Mouse (Mus musculus) liver, embryonic 14.5 days (tissue): ENCODE measurements around the gene Tnrc18.

ENCODE experiments used
- CTCF ChIP-seq: IDR thresholded peaks from 2 replicates; pipeline ENCODE4 v1.5.1; 2016; ENCODE audit warnings: antibody characterized with exemption, low read depth, control low read depth
- EP300 ChIP-seq: IDR thresholded peaks from 2 replicates; pipeline ENCODE4 v1.6.1; 2016; ENCODE audit warnings: antibody characterized with exemption, low read depth

DNA sequence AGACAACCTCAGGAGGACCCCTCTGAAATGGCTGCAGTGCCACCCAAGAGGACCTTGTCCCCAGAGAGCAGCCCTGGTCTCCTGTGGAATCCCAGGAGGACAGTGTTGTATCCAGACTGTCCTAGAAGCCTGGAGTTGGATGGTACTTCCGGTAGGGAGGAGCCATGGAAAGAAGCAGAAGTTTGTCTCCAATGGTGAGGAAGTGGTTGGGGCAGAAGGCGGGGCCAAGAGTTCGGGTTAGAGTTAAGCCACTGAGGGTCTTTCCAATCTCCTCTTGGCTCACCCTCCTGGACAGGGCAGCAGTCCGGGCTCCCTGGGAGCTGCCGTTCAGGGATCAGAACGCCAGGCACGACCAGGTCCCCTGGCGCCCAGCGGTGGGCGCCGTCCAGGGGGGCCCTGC lies 53.2 kb downstream of the Tnrc18 start:
- TF ChIP-seq CTCF (no peak), EP300 (no peak)
